Mouse (Mus musculus) heart, embryonic 15.5 days (tissue): ENCODE results near the gene Sox13. TPM values are rescaled to one million over a fixed set of nuclear protein-coding genes. Genes with fewer than 3 reads are reported as not detected.

Experiments
- ATAC-seq: fragments of 200-750 bp; cut with Nextera tagmentation; replicated peaks from 2 replicates; pipeline ENCODE4 v1.8.0; 2017; ENCODE audit warnings: low read depth, moderate TSS enrichment; ENCODE audit not compliant: insufficient number of reproducible peaks, insufficient read depth, low FRiP score
- H3K27ac ChIP-seq: fragments of 300-500 bp; sonication (generic); 2 replicates; pipeline ENCODE4 v1.5.1; 2015; ENCODE audit warnings: mild to moderate bottlenecking, inconsistent platforms
- H3K27me3 ChIP-seq: fragments of 300-500 bp; sonication (generic); 2 replicates; pipeline ENCODE4 v1.6.1; 2015; ENCODE audit warnings: inconsistent platforms
- H3K36me3 ChIP-seq: fragments of 300-500 bp; sonication (generic); 2 replicates; pipeline ENCODE4 v1.6.1; 2015; ENCODE audit warnings: mild to moderate bottlenecking, inconsistent platforms
- H3K4me1 ChIP-seq: fragments of 300-500 bp; sonication (generic); replicated peaks from 2 replicates; pipeline ENCODE4 v1.6.1; 2015; ENCODE audit warnings: inconsistent platforms
- H3K4me2 ChIP-seq: fragments of 300-500 bp; sonication (generic); 2 replicates; pipeline ENCODE4 v1.6.1; 2015; ENCODE audit warnings: inconsistent platforms, mild to moderate bottlenecking, moderate library complexity
- H3K4me3 ChIP-seq: fragments of 300-500 bp; sonication (generic); 2 replicates; pipeline ENCODE4 v1.5.1; 2015; ENCODE audit warnings: mild to moderate bottlenecking, inconsistent platforms
- H3K9ac ChIP-seq: fragments of 300-500 bp; sonication (generic); 2 replicates; pipeline ENCODE4 v1.6.1; 2015; ENCODE audit warnings: mild to moderate bottlenecking, inconsistent platforms
- H3K9me3 ChIP-seq: fragments of 300-500 bp; sonication (generic); replicated peaks from 2 replicates; pipeline ENCODE4 v1.6.1; 2016; ENCODE audit warnings: inconsistent platforms
- WGBS: fragments of 180-500 bp; shearing (Covaris S2); methylation state at CpG from one replicate; pipeline ENCODE4 v1.1.7; 2015; ENCODE audit warnings: mixed read lengths; 5-methylcytosine and 5-hydroxymethylcytosine counted together
- polyA plus RNA-seq: library from polyadenylated mRNA; unstranded; fragments of >200 nt; fragmentation: Nextera tagmentation; extraction: Ambion mirVana; gene quantifications from 2 replicates; pipeline ENCODE4 v1.2.1, GENCODE M21; 2015

Sox13 gene
- polyA plus RNA-seq, 1 experiment from 2014 or later = 4.5 TPM

DNA sequence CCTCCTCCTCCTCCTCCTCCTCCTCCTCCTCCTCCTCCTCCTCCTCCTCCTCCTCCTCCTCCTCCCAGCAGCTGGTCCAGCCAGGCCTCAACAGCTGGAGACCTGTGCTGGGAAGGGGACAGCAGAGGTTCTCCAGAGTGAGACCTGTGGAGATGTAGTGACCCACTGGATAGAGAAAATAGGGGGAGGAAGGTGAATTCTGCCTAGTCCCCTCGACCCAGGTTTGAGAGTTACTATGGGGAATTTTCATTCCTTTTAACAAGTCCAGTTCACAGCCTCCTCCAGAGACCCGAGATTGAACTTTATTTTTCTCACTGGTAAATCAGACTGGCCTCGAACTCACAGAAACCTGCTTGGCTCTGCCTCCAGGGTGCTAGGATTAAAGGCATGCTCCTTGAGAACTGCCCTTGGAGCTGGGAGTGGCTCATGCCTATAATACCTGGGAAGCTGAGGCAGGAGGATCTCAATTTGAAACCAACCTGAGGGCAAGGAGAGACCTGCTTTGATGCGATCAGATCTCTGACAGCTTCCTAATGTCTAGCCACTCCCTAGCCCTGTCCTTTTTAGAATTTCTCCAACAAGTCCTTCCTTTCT, 467 bp upstream of the Sox13 start:
- Histone ChIP-seq H3K9me3 (no peaks in the 10 kb centered on the region; the same call in 1 of the 2 replicates), H3K36me3 (no peaks in the 10 kb centered on the region), H3K27me3 (peaks cover 4% of the 10 kb centered on the region; the same call in 1 of the 2 replicates), H3K9ac (no peak overlapping the region), H3K4me1 (peaks cover 20% of the 10 kb centered on the region), H3K4me3 (peak overlapping the region; percentile 85; the same call in 1 of the 2 replicates), H3K4me2 (peak overlapping the region; percentile 99), H3K27ac (no peak overlapping the region)
- no peak for ATAC-seq
- 64% methylated on average over 4 of the region's 4 CpGs for WGBS

DNA sequence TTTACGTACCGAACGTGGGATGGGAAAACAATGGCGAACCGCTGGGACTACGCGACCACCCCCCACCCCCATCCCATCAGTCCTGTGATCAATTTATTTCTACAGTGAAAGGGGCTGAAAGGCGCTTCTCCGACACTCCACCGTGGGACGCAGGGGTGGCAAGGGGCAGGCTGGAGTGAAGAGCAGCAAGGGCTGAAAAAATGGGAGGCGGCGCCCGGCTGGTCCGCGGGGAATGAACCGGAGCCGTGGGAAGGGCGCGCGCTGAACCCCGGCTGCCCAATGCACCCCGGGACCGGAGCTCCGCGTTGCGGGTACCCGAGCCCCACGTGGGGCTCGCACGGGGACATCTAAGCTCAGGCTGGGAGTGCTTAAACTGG, 1.0 kb downstream of the Sox13 start:
- H3K27ac ChIP-seq = peak overlapping the region; percentile 91
- WGBS = under 1% methylated on average over 31 of the region's 31 CpGs
- 0 out of 2 replicates have a peak, but pooled peaks have one; percentile 6 for ATAC-seq

DNA sequence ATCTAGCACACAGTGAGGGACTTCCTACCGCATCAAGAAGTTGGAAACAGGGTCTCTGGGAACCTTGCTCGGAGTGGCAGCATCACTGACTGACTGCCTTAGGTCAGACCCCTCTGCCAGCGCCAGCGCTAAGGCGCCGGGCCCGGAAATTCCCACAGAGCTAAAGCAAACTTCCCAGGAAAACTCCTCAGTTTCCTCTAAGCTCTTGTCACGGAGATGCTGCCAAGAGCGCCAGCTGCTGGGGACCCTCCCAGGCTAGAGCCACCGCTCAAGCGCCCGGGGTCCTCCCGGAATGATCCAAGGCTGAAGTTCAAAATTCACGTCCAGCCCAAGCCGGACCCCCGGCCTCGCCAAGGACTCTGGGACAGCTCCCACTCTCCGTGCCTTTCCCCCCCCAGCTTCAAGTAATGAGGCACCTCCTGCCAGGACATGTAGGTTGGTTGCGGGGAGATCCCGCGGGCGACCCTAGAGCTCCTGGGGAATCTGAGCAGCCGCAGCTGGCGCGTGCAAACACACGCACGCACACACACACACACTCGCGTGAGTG, 1.5 kb downstream of the Sox13 start:
- no peaks in the 10 kb centered on the region for H3K9me3 ChIP-seq
- H3K4me3 ChIP-seq = peak overlapping the region; percentile 85
- peak overlapping the region; percentile 91 for H3K27ac ChIP-seq
- no peak for ATAC-seq
- H3K36me3 ChIP-seq = no peaks in the 10 kb centered on the region
- H3K4me2 ChIP-seq = peak overlapping the region; percentile 99
- peaks cover 37% of the 10 kb centered on the region for H3K4me1 ChIP-seq
- under 1% methylated on average over 29 of the region's 29 CpGs for WGBS
- H3K27me3 ChIP-seq = peaks cover 4% of the 10 kb centered on the region; the same call in 1 of the 2 replicates
- H3K9ac ChIP-seq = peak overlapping the region; percentile 80

More for the DNA sequence above, 1.0 kb downstream of the Sox13 start:
- H3K9ac ChIP-seq = peak overlapping the region; percentile 80
- H3K27me3 ChIP-seq = peaks cover 4% of the 10 kb centered on the region; the same call in 1 of the 2 replicates
- H3K4me1 ChIP-seq = peaks cover 33% of the 10 kb centered on the region
- peak overlapping the region; percentile 99 for H3K4me2 ChIP-seq
- no peaks in the 10 kb centered on the region for H3K9me3 ChIP-seq
- peak overlapping the region; percentile 85 for H3K4me3 ChIP-seq
- H3K36me3 ChIP-seq = no peaks in the 10 kb centered on the region

DNA sequence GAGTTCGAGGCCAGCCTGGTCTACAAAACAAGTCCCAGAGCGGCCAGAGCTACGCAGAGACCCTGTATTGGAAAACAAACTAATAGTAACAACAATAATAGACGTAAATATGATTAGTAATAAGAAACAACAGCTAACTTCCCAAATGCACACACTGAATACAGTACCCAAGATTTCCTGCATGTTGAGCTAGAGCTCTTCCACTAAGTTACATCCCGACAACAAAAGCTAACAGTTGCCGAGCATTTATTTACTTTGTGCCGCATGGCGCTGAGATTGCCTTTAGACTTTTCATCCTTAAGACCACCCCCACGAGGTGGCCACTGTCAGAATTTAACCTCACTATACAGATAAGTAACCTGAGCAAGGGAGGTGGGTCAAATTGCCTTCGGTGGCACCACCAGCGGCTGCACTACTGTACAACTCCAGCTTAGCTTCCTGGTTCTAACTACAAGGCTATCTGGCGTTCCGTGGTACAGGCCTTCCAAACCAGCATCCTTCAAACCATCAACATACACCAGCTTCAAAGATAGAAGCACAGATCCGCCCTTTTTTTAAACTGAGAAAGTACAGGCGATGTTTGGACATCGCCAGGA, 2.1 kb downstream of the Sox13 start:
- Histone ChIP-seq H3K4me1 (peaks cover 43% of the 10 kb centered on the region), H3K9ac (peak overlapping the region; percentile 80; the same call in 1 of the 2 replicates), H3K27ac (peak overlapping the region; percentile 91), H3K9me3 (no peaks in the 10 kb centered on the region), H3K4me2 (peak overlapping the region; percentile 99), H3K27me3 (peaks cover 4% of the 10 kb centered on the region; the same call in 1 of the 2 replicates), H3K4me3 (peak overlapping the region; percentile 85), H3K36me3 (no peaks in the 10 kb centered on the region)
- 47% methylated on average over 16 of the region's 16 CpGs for WGBS
- no peak for ATAC-seq

DNA sequence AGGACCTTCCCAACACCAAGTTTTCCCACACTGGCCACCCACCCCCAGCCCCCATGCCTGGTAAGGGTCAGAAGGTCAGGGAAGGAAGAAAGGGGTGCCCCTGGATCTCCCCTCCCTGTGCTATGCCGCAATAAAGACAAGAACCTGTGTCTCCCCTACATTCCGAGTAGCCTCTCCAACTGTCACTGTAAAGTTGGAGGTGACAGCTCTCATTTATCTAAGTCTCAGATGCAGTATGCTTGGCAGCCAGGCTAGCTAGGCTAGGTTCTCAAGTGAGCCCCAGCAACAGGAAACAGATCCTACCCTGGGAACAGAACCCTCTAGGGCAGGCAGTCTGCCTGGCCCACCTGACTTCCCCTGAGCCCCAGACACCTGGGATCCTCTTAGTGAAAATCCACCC, 3.1 kb downstream of the Sox13 start:
- ATAC-seq = no peak
- Histone ChIP-seq H3K9me3 (no peaks in the 10 kb centered on the region), H3K27me3 (peaks cover 4% of the 10 kb centered on the region; the same call in 1 of the 2 replicates), H3K4me3 (no peak overlapping the region), H3K4me2 (peak overlapping the region; percentile 9), H3K36me3 (no peaks in the 10 kb centered on the region), H3K9ac (no peak overlapping the region), H3K4me1 (peaks cover 47% of the 10 kb centered on the region), H3K27ac (no peak overlapping the region)
- WGBS = 54% methylated on average over 2 of the region's 2 CpGs

DNA sequence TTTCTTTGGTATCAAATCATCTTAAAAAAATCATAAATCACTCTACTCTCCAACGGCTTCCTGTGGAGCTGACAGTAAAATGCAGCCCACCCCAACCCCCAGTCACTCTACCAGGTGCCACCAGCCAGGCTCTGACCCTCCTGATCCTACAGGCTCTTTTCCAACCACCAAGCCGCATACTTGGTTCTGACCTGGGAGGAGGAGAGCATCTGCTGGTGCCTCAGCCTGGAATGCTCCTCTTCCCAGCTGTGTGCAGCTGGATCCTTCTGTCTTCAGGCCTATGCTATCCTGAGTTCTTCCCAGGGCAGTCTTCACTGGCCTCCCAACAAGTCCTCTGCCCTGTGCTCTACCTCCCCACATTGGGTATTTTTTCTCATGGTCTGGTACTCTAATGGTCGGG, 3.7 kb downstream of the Sox13 start:
- Histone ChIP-seq H3K36me3 (no peaks in the 10 kb centered on the region), H3K9me3 (no peaks in the 10 kb centered on the region), H3K4me3 (no peak overlapping the region), H3K4me2 (peak overlapping the region; percentile 9), H3K4me1 (peaks cover 49% of the 10 kb centered on the region), H3K9ac (no peak overlapping the region), H3K27ac (no peak overlapping the region), H3K27me3 (peaks cover 4% of the 10 kb centered on the region; the same call in 1 of the 2 replicates)
- WGBS = 58% methylated on average over 3 of the region's 3 CpGs
- no peak for ATAC-seq

DNA sequence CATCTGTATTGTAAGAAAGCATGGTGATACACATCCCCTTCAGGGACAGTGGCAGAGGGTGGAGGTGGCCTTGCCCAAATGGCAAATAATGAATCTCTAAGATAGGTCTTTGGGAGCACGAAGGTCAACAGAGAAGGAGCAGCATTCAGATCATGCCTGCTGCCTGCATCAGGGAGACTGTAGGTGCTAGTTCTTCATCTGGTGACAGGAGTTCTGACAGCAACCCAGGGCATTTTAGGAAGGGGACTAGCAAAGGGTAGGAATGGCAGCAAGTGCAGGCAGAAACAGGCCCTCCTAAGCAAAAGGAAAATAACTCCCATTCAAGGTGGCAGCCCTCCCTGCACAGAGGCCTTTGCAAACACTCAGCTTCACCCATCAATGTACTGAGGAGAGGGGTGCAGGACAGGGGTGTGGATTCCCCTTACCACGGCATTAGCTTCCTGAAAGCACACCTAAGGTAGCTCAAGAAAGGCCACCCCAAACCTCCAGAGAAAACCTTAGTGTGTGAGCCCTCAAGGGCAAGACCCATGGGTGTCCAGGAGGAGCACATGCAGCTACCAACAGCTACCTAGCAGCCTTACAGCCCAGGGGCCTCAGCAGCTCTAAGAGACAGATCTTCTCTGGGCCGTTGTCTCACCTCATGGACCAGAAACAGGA, 4.9 kb downstream of the Sox13 start:
- peaks cover 58% of the 10 kb centered on the region for H3K4me1 ChIP-seq
- H3K9ac ChIP-seq = no peak overlapping the region
- 85% methylated on average over 3 of the region's 3 CpGs for WGBS

DNA sequence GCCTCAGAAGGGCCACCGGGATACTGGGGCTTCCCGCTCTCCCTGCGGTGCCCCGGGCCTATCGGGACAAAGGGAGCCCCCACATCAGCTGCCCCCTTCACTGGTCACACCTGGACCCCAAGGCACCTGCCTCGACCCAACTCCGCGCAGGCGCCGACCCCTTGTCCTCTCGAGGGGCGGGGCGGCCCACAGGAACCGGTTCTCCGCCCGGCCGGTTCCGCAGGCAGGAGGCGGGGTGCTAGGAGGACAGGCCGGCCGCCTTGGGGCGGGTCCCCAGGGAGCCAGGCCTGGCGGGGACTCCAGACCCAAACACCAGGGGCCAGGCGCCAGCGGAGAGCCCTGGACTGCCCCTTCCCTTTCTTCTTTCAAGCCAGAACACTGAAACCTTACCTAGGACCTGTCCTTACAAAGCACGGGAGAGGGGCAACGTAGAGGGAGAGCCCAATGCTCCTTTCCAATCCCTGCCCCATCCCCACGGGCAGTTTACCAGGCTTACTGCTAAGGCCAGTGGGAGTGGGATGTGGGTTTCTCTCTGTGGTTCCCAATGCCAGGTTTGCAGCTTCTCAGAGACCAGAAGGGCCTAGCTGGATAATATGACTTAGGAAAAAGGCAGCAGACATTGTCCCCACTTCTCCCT, 5.9 kb downstream of the Sox13 start:
- H3K27me3 ChIP-seq = peaks cover 4% of the 10 kb centered on the region; the same call in 1 of the 2 replicates
- 9% methylated on average over 28 of the region's 28 CpGs for WGBS
- peaks cover 63% of the 10 kb centered on the region for H3K4me1 ChIP-seq
- ATAC-seq = peak; percentile 42; the same call in 1 of the 2 replicates
- peak overlapping the region; percentile 85 for H3K4me2 ChIP-seq
- H3K9ac ChIP-seq = peak overlapping the region; percentile 47
- H3K27ac ChIP-seq = peak overlapping the region; percentile 36
- H3K36me3 ChIP-seq = no peaks in the 10 kb centered on the region
- no peaks in the 10 kb centered on the region for H3K9me3 ChIP-seq
- peak overlapping the region; percentile 51 for H3K4me3 ChIP-seq

More for the DNA sequence above, 4.9 kb downstream of the Sox13 start:
- Histone ChIP-seq H3K36me3 (no peaks in the 10 kb centered on the region), H3K9me3 (no peaks in the 10 kb centered on the region), H3K4me3 (no peak overlapping the region), H3K27me3 (peaks cover 4% of the 10 kb centered on the region; the same call in 1 of the 2 replicates), H3K4me2 (0 out of 2 replicates have a peak overlapping the region, but pooled peaks have one; percentile 85), H3K27ac (no peak overlapping the region)
- no peak for ATAC-seq

DNA sequence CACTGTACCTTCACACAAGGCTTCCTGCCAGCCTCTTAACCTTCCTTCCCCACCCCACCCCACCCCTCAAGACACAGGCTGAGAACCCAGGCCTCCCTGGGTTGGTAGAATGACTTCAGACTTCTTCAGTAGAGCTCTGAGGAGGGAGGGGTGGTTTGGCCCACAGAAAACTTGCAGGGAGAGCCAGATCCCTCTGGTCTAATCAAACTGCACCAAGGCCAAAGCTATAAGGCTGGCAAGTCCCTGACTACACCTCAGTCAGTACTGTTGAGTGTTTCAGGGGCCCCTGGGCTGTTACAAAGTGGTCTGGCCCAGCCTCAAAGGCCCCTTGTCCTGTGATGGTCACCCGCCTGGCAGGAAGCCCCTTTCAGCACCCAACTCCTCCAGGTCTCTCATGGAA, 6.6 kb downstream of the Sox13 start:
- Histone ChIP-seq H3K9ac (peak overlapping the region; percentile 47; the same call in 1 of the 2 replicates), H3K4me2 (peak overlapping the region; percentile 85), H3K4me3 (peak overlapping the region; percentile 51), H3K9me3 (no peaks in the 10 kb centered on the region), H3K27ac (no peak overlapping the region), H3K4me1 (peaks cover 59% of the 10 kb centered on the region), H3K36me3 (no peaks in the 10 kb centered on the region), H3K27me3 (peaks cover 4% of the 10 kb centered on the region; the same call in 1 of the 2 replicates)
- no peak for ATAC-seq
- 50% methylated on average over 1 of the region's 1 CpGs for WGBS

DNA sequence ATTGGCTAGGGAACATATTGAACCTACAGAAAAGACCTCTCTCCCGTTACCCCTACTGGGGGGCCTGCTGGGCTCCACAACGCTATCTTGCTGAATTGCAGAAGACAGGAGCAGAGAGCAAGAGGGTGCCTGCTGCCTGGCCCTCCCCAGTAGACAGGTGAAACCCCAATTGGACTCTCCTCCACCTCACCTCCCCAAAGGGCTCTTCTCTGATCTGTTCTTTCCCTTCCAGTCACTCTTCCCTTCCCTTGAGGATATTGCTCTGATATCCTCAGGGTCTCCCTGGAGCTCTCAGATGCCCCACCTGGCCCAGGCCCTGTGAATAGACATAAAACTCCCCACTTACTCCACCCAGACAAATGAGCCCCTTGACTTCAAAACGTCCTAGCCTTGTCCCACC, 7.1 kb downstream of the Sox13 start:
- H3K4me1 ChIP-seq = peaks cover 55% of the 10 kb centered on the region

More for the DNA sequence above, 7.1 kb downstream of the Sox13 start:
- H3K27me3 ChIP-seq = peaks cover 4% of the 10 kb centered on the region; the same call in 1 of the 2 replicates
- H3K36me3 ChIP-seq = no peaks in the 10 kb centered on the region
- no peak overlapping the region for H3K27ac ChIP-seq
- H3K9ac ChIP-seq = no peak overlapping the region
- H3K4me2 ChIP-seq = peak overlapping the region; percentile 85; the same call in 1 of the 2 replicates
- no peak overlapping the region for H3K4me3 ChIP-seq
- no peak for ATAC-seq
- 80% methylated on average over 3 of the region's 3 CpGs for WGBS
- H3K9me3 ChIP-seq = no peaks in the 10 kb centered on the region
